18 mouse cellular contexts compared by ENCODE assay signal in the genomic region with DNA sequence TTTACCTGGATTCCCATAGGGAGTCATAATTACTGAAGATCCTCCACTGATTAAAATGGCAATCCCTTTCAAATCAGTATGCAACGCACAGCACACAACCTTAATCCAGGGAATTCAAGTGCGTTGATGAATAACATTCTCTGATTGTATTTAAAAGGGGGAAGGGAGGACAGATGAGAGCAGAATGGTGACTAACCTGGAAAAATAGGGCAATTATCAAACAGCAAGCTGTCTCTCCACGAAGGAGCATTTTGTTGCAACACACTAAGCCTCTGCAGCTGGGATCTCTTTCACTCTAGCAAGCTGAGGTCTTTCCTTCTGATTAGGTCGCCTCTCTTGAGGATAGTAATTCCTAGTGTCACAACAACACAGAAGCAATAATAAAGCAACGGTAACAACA.
DNase-seq lines count a peak whose midpoint lies in the region; ATAC-seq lines count a peak whose summit lies in the region.
"Had no signal": no experiment of that assay in that cellular context is flagged by ENCODE, and none has a peak within 500 bp of the region (broad histone marks: within the 10 kb centered on the region; RNA-seq: fewer than 3 reads in every experiment).

No protein-coding gene starts in this region.

- no peak overlapping the region for H3K4me3 ChIP-seq in forebrain, embryonic 12.5 days (replicated peaks)
- H3K4me3 ChIP-seq in forebrain, embryonic 15.5 days, result no peak overlapping the region
- H3K4me3 ChIP-seq in hindbrain, embryonic 13.5 days, result no peak overlapping the region
- no peak overlapping the region for H3K4me3 ChIP-seq in midbrain, embryonic 16.5 days (ENCODE audit: low read depth, low read length)
- H3K4me3 ChIP-seq: embryonic facial prominence, embryonic 15.5 days; kidney, embryonic 15.5 days had no signal

- no peaks in the 10 kb centered on the region for H3K27me3 ChIP-seq in forebrain, embryonic 12.5 days
- H3K27me3 ChIP-seq in forebrain, embryonic 15.5 days, result no peaks in the 10 kb centered on the region
- no peaks in the 10 kb centered on the region for H3K27me3 ChIP-seq in hindbrain, embryonic 13.5 days
- H3K27me3 ChIP-seq in midbrain, embryonic 16.5 days (ENCODE audit: control insufficient read depth, insufficient read depth, low read depth, low read length), result no peaks in the 10 kb centered on the region
- H3K27me3 ChIP-seq: embryonic facial prominence, embryonic 15.5 days; kidney, embryonic 15.5 days had no signal

- no peak overlapping the region for H3K9ac ChIP-seq in forebrain, embryonic 12.5 days
- H3K9ac ChIP-seq in forebrain, embryonic 15.5 days (replicated peaks), result no peak overlapping the region
- no peak overlapping the region for H3K9ac ChIP-seq in hindbrain, embryonic 13.5 days
- no peak overlapping the region for H3K9ac ChIP-seq in midbrain, embryonic 16.5 days (ENCODE audit: low read depth, low read length)
- H3K9ac ChIP-seq: embryonic facial prominence, embryonic 15.5 days; kidney, embryonic 15.5 days had no signal

- ATAC-seq in forebrain, embryonic 12.5 days (ENCODE audit: low FRiP score), result peak; percentile 75
- no peak for ATAC-seq in forebrain, embryonic 15.5 days (replicated peaks)
- peak; percentile 63 for ATAC-seq in hindbrain, embryonic 13.5 days (ENCODE audit: low FRiP score)
- peak; percentile 42; the same call in 1 of the 2 replicates for ATAC-seq in midbrain, embryonic 16.5 days

- no peak overlapping the region for H3K4me2 ChIP-seq in forebrain, embryonic 12.5 days
- no peak overlapping the region for H3K4me2 ChIP-seq in forebrain, embryonic 15.5 days (replicated peaks)
- H3K4me2 ChIP-seq in hindbrain, embryonic 13.5 days, result 0 out of 2 replicates have a peak overlapping the region, but pooled peaks have one; percentile 19
- H3K4me2 ChIP-seq in midbrain, embryonic 16.5 days (ENCODE audit: low read length), result no peak overlapping the region
- H3K4me2 ChIP-seq: embryonic facial prominence, embryonic 15.5 days; kidney, embryonic 15.5 days had no signal

- WGBS in forebrain, embryonic 12.5 days, result 11% methylated on average over 5 of the region's 5 CpGs
- WGBS in forebrain, embryonic 15.5 days, result 6% methylated on average over 5 of the region's 5 CpGs
- WGBS in hindbrain, embryonic 13.5 days, result 34% methylated on average over 5 of the region's 5 CpGs
- WGBS in midbrain, embryonic 16.5 days, result 6% methylated on average over 5 of the region's 5 CpGs

- no peaks in the 10 kb centered on the region for H3K9me3 ChIP-seq in forebrain, embryonic 12.5 days
- H3K9me3 ChIP-seq in forebrain, embryonic 15.5 days, result no peaks in the 10 kb centered on the region
- no peaks in the 10 kb centered on the region for H3K9me3 ChIP-seq in hindbrain, embryonic 13.5 days
- no peaks in the 10 kb centered on the region for H3K9me3 ChIP-seq in midbrain, embryonic 16.5 days (replicated peaks; ENCODE audit: control insufficient read depth, low read length, poor library complexity, severe bottlenecking)
- H3K9me3 ChIP-seq: embryonic facial prominence, embryonic 15.5 days; kidney, embryonic 15.5 days had no signal

- no peak overlapping the region for H3K27ac ChIP-seq in forebrain, embryonic 12.5 days
- H3K27ac ChIP-seq in forebrain, embryonic 15.5 days (replicated peaks), result no peak overlapping the region
- no peak overlapping the region for H3K27ac ChIP-seq in hindbrain, embryonic 13.5 days
- H3K27ac ChIP-seq in midbrain, embryonic 16.5 days (ENCODE audit: low read length), result no peak overlapping the region
- H3K27ac ChIP-seq: embryonic facial prominence, embryonic 15.5 days; kidney, embryonic 15.5 days; stomach, postnatal 0 days had no signal

- DNase-seq in NIH3T3 (ENCODE audit: low read depth), result peak; percentile 17
- no peak for DNase-seq in left cerebral cortex, adult 9 months (ENCODE audit: low spot score in 2 of 2)
- DNase-seq in ovary, postnatal 14 days (ENCODE audit: low spot score), result no peak
- DNase-seq in thymus, postnatal 25 days, result no peak
- DNase-seq: cerebellum, adult 11-12 months; cerebellum, postnatal 36 days; gastrocnemius, postnatal 25 days; heart, postnatal 10 days; lung, adult 18-20 months; lung, postnatal 4 days; thymus, postnatal 36 days had no signal

- no peaks in the 10 kb centered on the region for H3K36me3 ChIP-seq in forebrain, embryonic 12.5 days (replicated peaks)
- H3K36me3 ChIP-seq in forebrain, embryonic 15.5 days, result no peaks in the 10 kb centered on the region
- no peaks in the 10 kb centered on the region for H3K36me3 ChIP-seq in hindbrain, embryonic 13.5 days
- no peaks in the 10 kb centered on the region for H3K36me3 ChIP-seq in midbrain, embryonic 16.5 days (ENCODE audit: control insufficient read depth, insufficient read depth, low read length)
- H3K36me3 ChIP-seq: embryonic facial prominence, embryonic 15.5 days; kidney, embryonic 15.5 days had no signal

- peaks cover 7% of the 10 kb centered on the region; the same call in 1 of the 2 replicates for H3K4me1 ChIP-seq in forebrain, embryonic 12.5 days
- H3K4me1 ChIP-seq in forebrain, embryonic 15.5 days, result peaks cover 9% of the 10 kb centered on the region; the same call in 1 of the 2 replicates
- H3K4me1 ChIP-seq in hindbrain, embryonic 13.5 days (replicated peaks), result peaks cover 7% of the 10 kb centered on the region
- H3K4me1 ChIP-seq in midbrain, embryonic 16.5 days (ENCODE audit: control insufficient read depth, insufficient read depth, low read length), result peaks cover 7% of the 10 kb centered on the region; the same call in 1 of the 2 replicates
- H3K4me1 ChIP-seq: embryonic facial prominence, embryonic 15.5 days; kidney, embryonic 15.5 days had no signal
